Mouse (Mus musculus) heart, postnatal 4 days (tissue): ENCODE data around the gene Lta. TPM values are rescaled to one million over a fixed set of nuclear protein-coding genes. Genes with fewer than 3 reads are reported as not detected.
A peak's percentile ranks its signal among the peaks of the same experiment; 100 is the strongest.

Source experiments
- DNase-seq: peaks from one replicate; pipeline ENCODE4 v3.0.0; 2021
- total RNA-seq, 2 experiments: library from RNA; stranded (reverse); gene quantifications; 2 replicates each; pipeline ENCODE4 v1.2.3; 2021

Gene Lta
- total RNA-seq, 2 experiments from 2014 or later, result 0.26 to 0.32 TPM

GRCm38 (mm10) chr17:35178528-35178927 lies 26.6 kb downstream of the Lta start:
- peak; percentile 84 for DNase-seq

DNA sequence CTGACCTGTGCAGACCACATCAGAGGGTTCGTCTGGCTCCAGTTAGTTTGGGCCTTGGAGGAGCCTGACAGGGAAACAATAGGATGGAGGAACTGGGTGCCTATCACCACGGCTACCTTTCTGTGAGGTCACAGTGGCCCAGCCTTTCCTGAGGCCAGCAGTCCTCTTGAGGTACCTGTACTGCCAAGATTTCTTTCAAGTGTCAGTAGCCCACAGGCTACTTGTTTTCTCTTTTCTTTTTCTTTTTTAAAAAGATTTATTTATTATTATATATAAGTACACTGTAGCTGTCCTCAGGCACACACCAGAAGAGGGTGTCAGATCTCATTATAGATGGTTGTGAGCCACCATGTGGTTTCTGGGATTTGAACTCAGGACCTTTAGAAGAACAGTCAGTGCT lies 29.2 kb downstream of the Lta start, which contains the start of gene Aif1:
Aif1 (minus strand) TSS at position 101 of the 400 bp plus-strand sequence.
- DNase-seq, result no peak

GRCm38 (mm10) chr17:35175382-35175781 lies 29.8 kb downstream of the Lta start:
- no peak for DNase-seq

GRCm38 (mm10) chr17:35174201-35174977 lies 30.8 kb downstream of the Lta start:
- no peak for DNase-seq

- no peak for DNase-seq
Observed at GRCm38 (mm10) chr17:35173329-35173728, 31.8 kb downstream of the Lta start.

DNA sequence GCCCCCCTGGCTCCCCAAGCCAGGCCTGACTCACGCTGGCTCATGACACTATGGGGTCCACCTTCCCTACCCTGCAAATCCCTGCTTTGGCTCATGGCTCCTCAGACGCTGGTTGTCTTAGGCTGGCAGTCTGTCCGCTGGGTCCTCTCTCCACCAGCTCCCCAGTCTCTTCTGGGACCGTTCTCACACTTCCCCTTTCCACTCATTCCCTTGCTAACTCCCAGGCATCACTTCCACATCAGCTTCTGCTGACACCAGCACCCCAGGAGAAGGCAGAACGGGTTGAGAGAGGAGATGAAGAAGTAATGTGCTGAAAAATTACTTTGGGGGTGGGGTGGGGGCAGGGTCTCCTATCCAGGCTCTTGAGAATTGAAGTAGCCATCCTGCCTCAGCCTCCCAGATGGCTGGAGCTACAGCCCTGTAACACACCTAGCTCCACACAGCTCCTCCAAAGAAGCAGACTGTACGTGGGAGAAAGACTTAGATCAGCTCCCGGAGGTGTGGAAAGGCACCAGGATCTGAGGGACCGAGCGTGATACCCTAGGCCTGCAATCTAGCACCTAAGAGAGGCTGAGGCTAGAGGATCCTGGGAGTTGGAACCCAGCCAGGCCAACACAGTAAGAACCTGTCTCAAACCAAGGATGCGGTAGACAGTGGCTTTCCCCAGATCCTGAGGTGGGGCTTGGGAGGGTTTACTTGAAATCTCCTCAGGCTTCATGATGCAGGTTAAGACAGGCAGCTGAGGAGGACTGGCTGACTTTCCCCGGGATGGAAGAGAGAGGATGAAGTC lies 32.5 kb downstream of the Lta start:
- DNase-seq, result no peak

- DNase-seq, result no peak
Observed at GRCm38 (mm10) chr17:35168541-35169207, 36.5 kb downstream of the Lta start.

DNA sequence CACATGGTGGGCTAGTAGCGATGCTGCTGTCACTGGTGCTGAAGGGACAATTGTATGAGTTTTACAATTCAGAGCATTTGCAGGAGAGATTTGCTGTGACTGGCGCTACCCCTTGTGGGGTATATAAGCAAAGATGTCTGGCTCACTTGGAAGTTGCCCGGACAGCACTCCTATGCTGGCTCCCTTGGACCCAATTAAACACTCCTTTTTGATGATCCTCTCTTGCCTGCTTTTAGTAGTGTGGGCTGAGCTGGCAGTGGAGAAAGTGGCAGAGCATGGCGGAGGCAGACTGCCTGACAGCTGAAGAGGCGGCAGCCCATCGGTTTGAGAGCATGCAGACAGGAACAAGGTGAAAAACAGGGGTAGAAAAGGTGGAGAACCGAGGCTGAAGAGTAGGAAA lies 37.4 kb downstream of the Lta start:
- no peak for DNase-seq

GRCm38 (mm10) chr17:35166352-35167035 lies 38.7 kb downstream of the Lta start:
- peak; percentile 61 for DNase-seq

- no peak for DNase-seq
Observed at GRCm38 (mm10) chr17:35165451-35166155, 39.5 kb downstream of the Lta start.

DNA sequence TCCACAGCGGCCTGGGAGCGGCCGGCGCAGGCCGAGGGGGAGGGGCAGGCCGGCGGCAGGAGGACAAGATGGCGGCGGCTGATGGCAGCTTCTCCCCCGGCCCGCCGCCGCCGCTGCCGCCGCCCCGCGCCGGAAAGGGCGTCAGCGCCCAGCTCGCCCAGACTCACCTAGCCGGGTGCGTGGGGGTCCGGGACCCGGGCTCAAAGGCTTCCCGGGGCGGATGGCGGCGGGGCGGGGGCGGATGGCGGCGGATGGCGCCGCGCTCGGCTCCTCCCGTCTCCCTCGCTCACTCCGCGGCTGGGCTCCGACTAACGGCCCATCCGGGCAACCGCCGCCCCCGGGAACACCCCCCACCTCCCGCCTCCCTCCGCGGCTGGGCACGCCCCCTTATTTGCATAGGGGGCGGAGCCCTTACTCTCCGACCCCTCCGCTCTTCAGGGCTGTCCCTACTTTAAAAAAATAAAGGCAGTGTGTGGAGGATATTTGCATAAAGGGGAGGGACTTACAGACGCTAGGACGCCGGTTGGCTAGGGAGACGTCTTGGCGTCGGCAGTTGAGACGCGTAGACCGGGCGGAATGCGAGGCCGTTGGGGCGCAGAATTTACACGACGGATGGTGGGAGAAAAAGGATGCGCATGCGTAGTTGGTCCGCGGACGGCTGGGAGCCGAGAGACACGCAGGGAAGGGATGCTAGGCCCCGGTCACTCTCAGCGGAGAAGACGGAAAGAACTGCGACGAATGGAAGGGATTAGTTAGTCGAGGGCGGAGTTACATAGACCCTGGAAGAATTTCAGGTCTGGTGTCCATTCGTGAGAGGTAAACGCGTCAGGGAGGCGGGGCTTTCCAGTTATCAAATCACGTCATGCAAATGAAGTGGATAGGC lies 40.3 kb downstream of the Lta start, which contains the start of gene Prrc2a:
Prrc2a (minus strand) TSS at position 330 of the 883 bp plus-strand sequence.
- peak; percentile 98 for DNase-seq

DNA sequence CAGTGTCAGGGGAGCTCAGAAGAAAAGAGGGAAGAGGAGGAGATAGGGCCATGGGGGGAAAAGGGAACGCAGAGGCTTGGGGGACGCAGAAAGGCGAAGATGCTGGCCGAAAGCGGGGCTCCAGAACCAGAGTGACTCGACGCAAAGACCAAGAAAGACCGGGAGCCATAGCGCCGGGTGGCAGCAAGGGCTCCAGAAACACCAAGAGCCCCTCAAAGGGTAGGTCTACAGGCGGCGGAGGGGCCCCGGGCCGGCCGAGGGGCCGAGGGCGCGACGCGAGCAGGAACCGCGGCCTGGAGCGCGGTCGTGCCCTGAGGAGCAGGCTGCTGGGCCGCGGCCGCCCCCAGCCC lies 41.0 kb downstream of the Lta start:
- DNase-seq, result no peak

DNA sequence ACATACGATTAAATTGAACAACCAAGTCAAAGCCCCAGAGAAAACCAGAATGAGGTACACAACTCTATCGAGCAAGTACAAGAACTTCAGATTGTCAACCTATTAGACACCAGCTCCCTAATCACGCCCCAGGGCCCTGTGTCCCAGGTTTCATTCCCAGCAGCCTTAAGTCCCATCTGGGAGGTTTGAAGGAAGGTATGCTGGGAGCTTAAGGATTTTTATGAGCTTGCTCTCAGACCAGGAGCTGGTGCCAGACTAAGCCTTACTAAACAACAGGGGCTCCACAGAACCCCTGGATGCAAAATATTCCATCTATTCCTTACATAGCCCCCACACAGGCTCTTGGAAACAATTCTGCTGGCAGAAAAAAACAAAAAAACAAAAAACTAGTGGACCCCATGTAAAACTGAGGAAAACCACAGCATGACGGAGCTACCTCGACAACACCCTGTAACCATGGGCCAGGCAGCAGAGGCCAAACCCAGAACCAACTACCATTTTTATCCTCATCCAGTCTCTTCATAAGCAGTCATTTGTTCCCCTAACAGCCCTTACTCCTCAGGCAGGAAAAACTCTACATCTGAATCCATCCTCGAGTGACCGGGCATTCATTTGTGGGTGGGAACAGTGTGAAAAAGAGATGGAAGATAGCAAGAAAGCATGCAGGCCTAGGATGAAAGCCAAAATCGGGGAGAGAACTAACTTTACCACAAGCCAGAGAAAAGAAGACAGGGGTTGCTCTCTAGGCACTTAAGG lies 41.6 kb downstream of the Lta start:
- no peak for DNase-seq

DNA sequence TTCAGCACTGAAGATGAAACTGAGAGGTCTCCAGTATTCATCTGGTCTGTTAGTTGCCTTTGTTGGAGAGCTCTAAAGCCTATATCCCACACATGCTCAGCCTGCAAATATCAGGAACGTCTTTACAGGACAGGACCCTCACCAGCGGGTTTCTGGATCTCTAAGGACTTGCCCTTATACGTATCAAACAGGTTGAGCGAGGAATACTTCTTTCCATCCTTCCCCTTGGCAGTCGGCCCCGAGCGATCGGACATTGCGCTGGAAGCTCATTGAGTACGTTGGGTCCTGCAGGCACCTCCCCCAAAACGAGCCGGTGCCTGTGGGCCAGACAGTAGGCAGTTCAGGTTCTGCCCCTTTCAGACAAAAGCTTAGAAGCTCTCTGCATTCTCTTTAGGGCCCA lies 42.4 kb downstream of the Lta start:
- peak; percentile 54 for DNase-seq

- DNase-seq, result no peak
Observed at GRCm38 (mm10) chr17:35162121-35162520, 43.0 kb downstream of the Lta start.

GRCm38 (mm10) chr17:35161421-35161820 lies 43.7 kb downstream of the Lta start:
- DNase-seq, result no peak

GRCm38 (mm10) chr17:35159638-35160037 lies 45.5 kb downstream of the Lta start:
- no peak for DNase-seq

- DNase-seq, result no peak
Observed at GRCm38 (mm10) chr17:35158850-35159593, 46.1 kb downstream of the Lta start.

GRCm38 (mm10) chr17:35157661-35158175 lies 47.4 kb downstream of the Lta start:
- no peak for DNase-seq
